Mouse (Mus musculus) ES-CJ7 (cell line): ENCODE results near the gene Ces1d.

Experiments used
- DNase-seq: peaks from one replicate; pipeline ENCODE4 v3.0.0; 2011; ENCODE audit warnings: low read depth, low spot score

Ces1d gene

GRCm38 (mm10) chr8:93140696-93141095 lies 56.9 kb downstream of the Ces1d start:
- DNase-seq: peak; percentile 83

- DNase-seq: no peak
These were observed 65.4 kb downstream of the Ces1d start for GRCm38 (mm10) chr8:93132196-93132595.

GRCm38 (mm10) chr8:93131233-93131980 lies 66.2 kb downstream of the Ces1d start, which contains the start of gene Ces1c:
TSS of gene Ces1c (minus strand) at chr8:93131283.
- no peak for DNase-seq

GRCm38 (mm10) chr8:93126476-93126875 lies 71.2 kb downstream of the Ces1d start:
- DNase-seq: no peak

GRCm38 (mm10) chr8:93122005-93122404 lies 75.6 kb downstream of the Ces1d start:
- no peak for DNase-seq
